Mouse (Mus musculus): ENCODE measurements around the gene Mars.

The Mars gene

DNA sequence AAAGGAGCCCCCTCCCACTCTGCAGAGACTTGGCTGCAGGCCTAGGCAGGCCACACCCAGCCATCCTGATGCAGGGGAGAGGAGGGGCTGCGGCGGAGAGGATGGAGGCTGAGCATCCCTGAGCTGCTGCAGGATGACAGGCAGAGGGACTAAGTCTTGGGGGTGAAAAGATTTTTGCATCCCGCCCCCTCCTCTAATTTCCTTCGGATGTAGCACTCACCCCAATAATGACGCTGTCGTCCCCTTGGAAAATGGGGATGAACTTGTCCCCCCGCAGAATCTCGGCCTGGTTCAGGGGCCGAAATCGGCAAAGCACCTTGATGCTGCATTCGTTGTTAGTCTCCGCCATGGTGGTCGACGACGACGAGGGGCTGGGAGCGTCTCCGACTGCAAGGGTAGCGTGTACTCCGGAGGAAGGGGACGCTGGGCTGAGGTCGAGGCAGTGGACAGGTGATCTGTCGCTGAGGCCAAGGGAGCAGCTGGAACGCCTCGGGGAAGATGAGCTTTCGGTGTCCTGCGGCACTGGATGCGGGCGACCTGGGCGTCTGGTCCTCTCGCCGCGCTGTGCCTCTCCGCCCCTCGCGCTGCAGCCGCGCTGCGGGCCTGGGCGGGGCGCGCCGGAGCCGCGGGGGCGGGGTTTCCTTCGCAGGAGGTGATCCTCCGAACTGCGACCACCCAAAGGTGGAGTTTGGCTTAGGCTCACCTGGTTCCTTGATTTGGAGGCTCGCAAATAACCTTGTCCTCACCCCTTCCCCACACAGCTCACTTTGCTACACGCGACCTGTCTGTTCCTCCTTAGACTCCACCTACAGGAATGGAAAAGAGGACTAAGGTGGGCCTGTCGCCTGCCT, 48.8 kb downstream of the Mars start, which contains the start of gene Kif5a:
TSS of gene Kif5a (minus strand) at position 801 of the 851 bp plus-strand sequence.
- no peak for DNase-seq (ENCODE audit: low spot score)

GRCm38 (mm10) chr10:127261706-127262547, 49.7 kb downstream of the Mars start:
- no peak for DNase-seq (ENCODE audit: low spot score)

GRCm38 (mm10) chr10:127258489-127258888, 53.1 kb downstream of the Mars start:
- no peak for DNase-seq (ENCODE audit: low spot score)

GRCm38 (mm10) chr10:127257790-127258189, 53.8 kb downstream of the Mars start:
- no peak for DNase-seq (ENCODE audit: low spot score)

DNA sequence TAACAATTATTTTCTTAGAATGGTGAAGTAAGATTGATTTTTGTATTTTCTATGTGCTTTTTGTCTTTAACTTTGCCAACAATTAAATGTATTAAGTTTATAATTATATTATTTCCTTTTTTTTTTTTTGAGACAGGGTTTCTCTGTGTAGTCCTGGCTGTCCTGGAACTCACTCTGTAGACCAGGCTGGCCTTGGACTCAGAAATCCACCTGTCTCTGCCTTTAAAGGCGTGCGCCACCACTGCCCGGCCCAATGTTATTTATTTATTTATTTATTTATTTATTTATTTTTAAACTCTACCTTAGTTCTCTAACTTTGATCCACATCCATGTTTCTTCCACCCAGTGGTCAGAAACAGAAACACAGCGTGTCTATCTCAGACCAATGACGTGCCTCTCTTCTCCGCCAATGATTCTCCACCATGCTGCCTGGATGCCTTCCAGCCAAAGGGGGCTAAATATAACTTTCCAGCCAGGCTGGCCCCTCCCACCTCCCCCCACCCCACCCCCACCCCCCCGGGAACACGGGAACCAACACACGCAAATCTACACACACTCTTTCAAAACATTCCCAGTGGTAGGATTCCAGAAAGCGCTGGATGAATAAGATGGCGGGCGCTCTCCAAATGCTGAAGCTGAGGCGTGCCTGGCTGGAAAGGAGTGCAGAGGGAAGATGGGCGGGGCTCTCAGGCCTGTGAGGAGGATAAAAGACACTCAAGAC, 55.8 kb downstream of the Mars start:
- DNase-seq (ENCODE audit: low spot score) = peak; percentile 47

DNA sequence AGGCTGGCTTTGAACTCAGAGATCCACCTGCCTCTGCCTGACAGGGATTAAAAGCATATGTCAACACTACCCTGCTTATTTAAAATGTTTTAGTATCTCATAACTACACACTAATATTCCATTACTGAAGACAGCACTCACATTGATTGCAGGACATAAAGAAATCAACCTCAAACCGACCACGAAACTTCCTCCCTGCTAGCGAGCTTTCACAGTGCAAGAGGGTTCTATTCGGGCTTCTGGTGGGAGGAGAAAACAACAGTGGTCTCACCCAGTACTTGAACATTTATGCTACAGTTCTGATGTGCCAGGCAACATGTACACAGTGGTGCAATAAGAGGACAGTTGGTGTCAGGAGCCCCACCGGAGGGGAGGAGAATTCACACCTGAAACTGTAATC, 60.8 kb downstream of the Mars start:
- DNase-seq (ENCODE audit: low spot score) = no peak
